Mouse (Mus musculus) spleen, adult 2 months (tissue): ENCODE data around the gene 2310030G06Rik.

ENCODE experiments used
- CTCF ChIP-seq: fragments of 200-500 bp; IDR thresholded peaks from 2 replicates; pipeline ENCODE4 v1.5.1; 2011; ENCODE audit warnings: mild to moderate bottlenecking, inconsistent platforms; ENCODE audit not compliant: insufficient read depth, insufficient read length, insufficient replicate concordance; ENCODE audit errors: extremely low read depth
- POLR2A ChIP-seq: fragments of 200-500 bp; IDR thresholded peaks from 2 replicates; pipeline ENCODE4 v1.6.1; 2011; ENCODE audit warnings: low read depth, low read length, inconsistent platforms

DNA sequence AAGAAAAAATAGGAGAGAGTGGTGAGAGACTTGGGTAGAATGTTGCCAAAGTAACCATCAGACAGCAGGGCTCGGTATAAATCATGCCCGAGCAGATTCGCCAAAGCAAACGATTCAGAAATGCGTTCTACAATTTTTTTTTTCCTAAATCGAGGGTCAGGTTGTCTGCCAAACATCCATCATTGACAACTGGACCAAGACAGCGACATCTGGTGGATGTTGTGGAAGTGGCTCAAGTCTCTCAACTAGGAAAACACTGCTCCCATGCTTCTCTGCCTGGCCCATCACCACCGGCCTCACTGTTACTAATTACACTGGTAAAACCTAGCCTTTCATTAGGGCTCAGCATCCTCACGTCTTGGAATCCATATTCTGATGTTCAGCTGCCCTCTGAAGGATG is 11.3 kb downstream of the 2310030G06Rik start:
- TF ChIP-seq POLR2A, result no peak
- peak; percentile 31; the same call in 1 of the 2 replicates for TF ChIP-seq CTCF
